Mouse (Mus musculus): ENCODE measurements at regions not wholly inside any gene's neighbourhood (a gene's known extent, or its start where the extent isn't known, plus 50 kb on each side); places are given as distances from the start of the nearest gene placed in this dataset.

- TF ChIP-seq CTCF (IDR thresholded peaks at IDR 0.05; ENCODE audit: insufficient read depth, low read length) (no peak), POLR2A (IDR thresholded peaks at IDR 0.05; ENCODE audit: borderline replicate concordance, extremely low read depth, low read depth, low read length) (no peak)
These were observed 235.7 kb downstream of the Etnk1 start for GRCm38 (mm10) chr6:143402766-143403165.

All from lung, adult 2 months (tissue).